Mouse (Mus musculus): ENCODE measurements around the gene Olfr684. TPM values are rescaled to one million over a fixed set of nuclear protein-coding genes. Genes with fewer than 3 reads are reported as not detected.

The Olfr684 gene
- not detected in 2 replicates for polyA plus RNA-seq (2015; fragmentation: Nextera tagmentation; extraction: Ambion mirVana)

DNA sequence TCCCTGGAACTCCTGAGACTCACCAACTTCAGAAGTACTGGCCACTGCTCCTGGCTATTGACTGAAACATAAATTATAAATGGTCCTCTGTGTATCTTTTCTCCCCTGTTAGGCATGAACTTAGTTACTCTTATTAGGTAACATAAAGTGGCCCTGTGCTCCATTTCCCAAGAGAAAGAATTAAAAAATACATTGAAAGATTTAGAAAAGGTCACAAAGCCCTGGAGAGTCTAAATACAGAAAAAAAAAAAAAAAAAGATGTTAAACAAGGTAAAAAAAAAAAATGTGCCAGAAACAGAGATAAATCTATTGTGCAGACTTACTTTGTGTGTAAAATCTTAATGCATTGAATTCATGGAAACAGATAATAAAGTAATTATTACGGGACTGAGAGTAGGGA, at the start of gene Olfr684:
Gene Olfr684, minus strand, starts transcription at position 101 of the 400 bp plus-strand sequence.

DNA sequence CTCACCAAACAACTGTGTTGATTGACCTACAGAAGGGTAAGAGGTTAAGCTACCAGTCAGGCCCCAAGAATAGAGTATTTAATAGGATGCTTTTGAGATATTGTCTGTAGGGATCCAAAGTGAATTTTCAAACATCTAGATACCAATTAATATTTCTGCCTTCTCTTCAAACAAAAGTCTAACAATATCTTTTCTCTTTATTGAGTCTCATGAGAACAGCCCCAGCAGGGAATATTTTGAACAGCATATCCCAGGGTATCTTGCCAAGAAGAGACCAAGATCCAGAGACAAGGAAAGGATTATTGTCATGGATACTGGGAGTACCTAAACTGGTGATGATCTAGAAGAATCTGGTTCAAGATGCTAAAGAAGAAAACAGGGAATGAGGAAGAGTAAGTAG, 43.9 kb upstream of the Olfr684 start, which contains the start of gene Olfr686:
Gene Olfr686, minus strand, starts transcription at position 101 of the 400 bp plus-strand sequence.

GRCm38 (mm10) chr7:105185912-105186311, 22.5 kb upstream of the Olfr684 start, which contains the start of gene Olfr685:
TSS of gene Olfr685 (minus strand) at chr7:105186012.

GRCm38 (mm10) chr7:105146912-105147311, 16.5 kb downstream of the Olfr684 start, which contains the start of gene Olfr683:
TSS of gene Olfr683 (minus strand) at chr7:105147012.

DNA sequence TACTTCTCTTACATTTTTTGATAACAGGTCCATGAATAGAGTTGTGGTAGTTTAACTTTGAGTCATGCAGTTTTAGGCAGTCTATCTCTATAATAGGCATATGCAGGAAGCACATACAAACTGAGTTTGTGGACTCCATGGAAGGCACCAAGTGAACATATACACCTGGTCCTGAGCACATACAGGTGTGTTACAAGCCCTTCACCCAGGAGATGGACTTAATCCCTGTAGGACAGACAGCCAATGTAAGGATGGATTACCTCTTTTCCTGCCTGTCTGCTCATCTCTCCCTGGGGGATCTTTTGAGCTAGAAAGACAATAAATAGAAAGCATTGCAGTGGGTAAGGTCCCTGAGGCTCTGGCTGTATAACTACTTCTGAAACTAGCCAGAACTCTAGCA, 46.9 kb downstream of the Olfr684 start, which contains the start of gene Olfr681:
Gene Olfr681, plus strand, starts transcription at position 301 of the 400 bp plus-strand sequence.

Other genes with a start within 250 kb of the Olfr684 start
- not detected in 2 replicates for gene Olfr667, start 242.2 kb downstream of the Olfr684 start, polyA plus RNA-seq (2015; fragmentation: Nextera tagmentation; extraction: Ambion mirVana)
- gene Olfr668, start 235.6 kb downstream of the Olfr684 start, polyA plus RNA-seq (2015; fragmentation: Nextera tagmentation; extraction: Ambion mirVana) = not detected in 2 replicates
- not detected in 2 replicates for gene Olfr669, start 229.4 kb downstream of the Olfr684 start, polyA plus RNA-seq (2015; fragmentation: Nextera tagmentation; extraction: Ambion mirVana)
- not detected in 2 replicates for gene Olfr670, start 201.0 kb downstream of the Olfr684 start, polyA plus RNA-seq (2015; fragmentation: Nextera tagmentation; extraction: Ambion mirVana)
- gene Olfr671, start 184.5 kb downstream of the Olfr684 start, polyA plus RNA-seq (2015; fragmentation: Nextera tagmentation; extraction: Ambion mirVana) = not detected in 2 replicates
- not detected in 2 replicates for gene Olfr672, start 161.6 kb downstream of the Olfr684 start, polyA plus RNA-seq (2015; fragmentation: Nextera tagmentation; extraction: Ambion mirVana)
- gene Olfr675, start 135.2 kb downstream of the Olfr684 start, polyA plus RNA-seq (2015; fragmentation: Nextera tagmentation; extraction: Ambion mirVana) = not detected in 2 replicates
- gene Olfr676, start 131.0 kb downstream of the Olfr684 start, polyA plus RNA-seq (2015; fragmentation: Nextera tagmentation; extraction: Ambion mirVana) = not detected in 2 replicates
- not detected in 2 replicates for gene Olfr677, start 112.3 kb downstream of the Olfr684 start, polyA plus RNA-seq (2015; fragmentation: Nextera tagmentation; extraction: Ambion mirVana)
- not detected in 2 replicates for gene Olfr678, start 99.2 kb downstream of the Olfr684 start, polyA plus RNA-seq (2015; fragmentation: Nextera tagmentation; extraction: Ambion mirVana)
- gene Olfr679, start 82.4 kb downstream of the Olfr684 start, polyA plus RNA-seq (2015; fragmentation: Nextera tagmentation; extraction: Ambion mirVana) = not detected in 2 replicates
- not detected in 2 replicates for gene Olfr680-ps1, start 70.8 kb downstream of the Olfr684 start, polyA plus RNA-seq (2015; fragmentation: Nextera tagmentation; extraction: Ambion mirVana)
- gene Olfr681, start 46.8 kb downstream of the Olfr684 start, polyA plus RNA-seq (2015; fragmentation: Nextera tagmentation; extraction: Ambion mirVana) = not detected in 2 replicates
- gene Olfr683, start 16.6 kb downstream of the Olfr684 start, polyA plus RNA-seq (2015; fragmentation: Nextera tagmentation; extraction: Ambion mirVana) = not detected in 2 replicates
- gene Olfr685, start 22.4 kb upstream of the Olfr684 start, polyA plus RNA-seq (2015; fragmentation: Nextera tagmentation; extraction: Ambion mirVana) = not detected in 2 replicates
- gene Olfr686, start 43.8 kb upstream of the Olfr684 start, polyA plus RNA-seq (2015; fragmentation: Nextera tagmentation; extraction: Ambion mirVana) = not detected in 2 replicates
- gene Olfr688, start 124.4 kb upstream of the Olfr684 start, polyA plus RNA-seq (2015; fragmentation: Nextera tagmentation; extraction: Ambion mirVana) = not detected in 2 replicates
- gene Olfr689, start 147.5 kb upstream of the Olfr684 start, polyA plus RNA-seq (2015; fragmentation: Nextera tagmentation; extraction: Ambion mirVana) = not detected in 2 replicates
- not detected in 2 replicates for gene Olfr690, start 170.5 kb upstream of the Olfr684 start, polyA plus RNA-seq (2015; fragmentation: Nextera tagmentation; extraction: Ambion mirVana)
- gene Olfr691, start 178.6 kb upstream of the Olfr684 start, polyA plus RNA-seq (2015; fragmentation: Nextera tagmentation; extraction: Ambion mirVana) = not detected in 2 replicates
- not detected in 2 replicates for gene Olfr692, start 204.6 kb upstream of the Olfr684 start, polyA plus RNA-seq (2015; fragmentation: Nextera tagmentation; extraction: Ambion mirVana)
- gene Gm5901, start 211.4 kb upstream of the Olfr684 start, polyA plus RNA-seq (2015; fragmentation: Nextera tagmentation; extraction: Ambion mirVana) = not detected in 2 replicates
- 18.4 and 19.4 TPM in 2 replicates for gene Fam160a2, start 236.4 kb upstream of the Olfr684 start, polyA plus RNA-seq (2015; fragmentation: Nextera tagmentation; extraction: Ambion mirVana)
- 0.08 TPM in 1 of 2 replicates, not detected in the other for gene Cnga4, start 240.9 kb upstream of the Olfr684 start, polyA plus RNA-seq (2015; fragmentation: Nextera tagmentation; extraction: Ambion mirVana)